Mouse (Mus musculus): ENCODE data around the gene Dlec1. TPM values are rescaled to one million over a fixed set of nuclear protein-coding genes. Genes with fewer than 3 reads are reported as not detected.

Dlec1 gene
- 0.02 and 0.05 TPM in 2 replicates for polyA plus RNA-seq (2015; fragmentation: Nextera tagmentation; extraction: Ambion mirVana)

GRCm38 (mm10) chr9:119101992-119102782, at the start of gene Dlec1:
TSS of gene Dlec1 (plus strand) at chr9:119102478.
- WGBS (ENCODE audit: insufficient replicate concordance): 3% methylated on average over 44 of the region's 44 CpGs

DNA sequence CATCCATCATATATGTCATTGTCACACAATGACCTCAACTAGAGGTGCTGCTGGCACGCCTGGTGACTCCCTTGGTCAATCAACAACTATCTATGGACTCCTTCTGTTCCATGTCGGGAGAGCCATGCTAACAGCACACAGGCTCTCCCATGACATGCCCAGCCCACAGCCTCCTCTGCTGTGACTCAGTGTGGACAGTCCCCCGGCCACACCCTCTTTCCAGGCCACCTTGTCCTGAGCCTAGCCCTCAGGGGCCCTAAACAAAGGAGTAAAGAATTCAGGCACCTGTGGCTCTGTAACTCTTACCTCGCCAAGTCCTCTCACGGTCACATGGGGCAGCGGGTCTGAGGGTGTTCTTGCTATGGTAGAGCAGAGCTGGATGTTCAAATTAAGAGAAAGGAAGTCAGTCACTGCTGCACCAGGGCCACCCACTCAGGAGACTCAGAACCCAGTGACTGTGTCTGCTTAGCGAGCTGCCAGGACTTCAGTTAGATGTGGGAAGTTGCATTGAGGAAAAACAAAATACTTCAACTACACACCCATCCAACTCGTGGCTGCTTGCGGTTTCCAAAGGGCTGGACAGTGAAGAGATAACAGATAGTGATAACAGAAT, 48.2 kb upstream of the Dlec1 start:
- no peak overlapping the region for H3K4me3 ChIP-seq (ENCODE audit: low read depth, low read length)
- H3K36me3 ChIP-seq (ENCODE audit: control insufficient read depth, insufficient read depth): no peaks in the 10 kb centered on the region
- no peak overlapping the region for H3K27ac ChIP-seq (ENCODE audit: low read length)
- no peak overlapping the region for H3K4me2 ChIP-seq (ENCODE audit: low read depth, low read length)
- no peak for ATAC-seq (ENCODE audit: low read depth)
- peaks cover 8% of the 10 kb centered on the region for H3K4me1 ChIP-seq (ENCODE audit: control insufficient read depth, low read depth, low read length)
- no peaks in the 10 kb centered on the region for H3K9me3 ChIP-seq (replicated peaks; ENCODE audit: control insufficient read depth, low read length)
- 43% methylated on average over 9 of the region's 9 CpGs for WGBS (ENCODE audit: insufficient replicate concordance)
- peaks cover 18% of the 10 kb centered on the region for H3K27me3 ChIP-seq (ENCODE audit: control insufficient read depth, insufficient read depth, low read depth, low read length)
- H3K9ac ChIP-seq (ENCODE audit: low read depth, low read length): no peak overlapping the region

More at GRCm38 (mm10) chr9:119101992-119102782, at the start of gene Dlec1:
- Histone ChIP-seq H3K27ac (ENCODE audit: low read length) (no peak within 1 kb of the TSS), H3K36me3 (ENCODE audit: control insufficient read depth, insufficient read depth) (no peaks in the 10 kb centered on the region), H3K4me1 (ENCODE audit: control insufficient read depth, low read depth, low read length) (no peaks in the 10 kb centered on the region), H3K9me3 (replicated peaks; ENCODE audit: control insufficient read depth, low read length) (no peaks in the 10 kb centered on the region), H3K27me3 (ENCODE audit: control insufficient read depth, insufficient read depth, low read depth, low read length) (peaks cover 11% of the 10 kb centered on the region), H3K4me2 (ENCODE audit: low read depth, low read length) (peak within 1 kb of the TSS; percentile 72), H3K9ac (ENCODE audit: low read depth, low read length) (peak within 1 kb of the TSS; percentile 31; the same call in 1 of the 2 replicates), H3K4me3 (ENCODE audit: low read depth, low read length) (peak within 1 kb of the TSS; percentile 65)
- ATAC-seq (ENCODE audit: low read depth): peak; percentile 59

DNA sequence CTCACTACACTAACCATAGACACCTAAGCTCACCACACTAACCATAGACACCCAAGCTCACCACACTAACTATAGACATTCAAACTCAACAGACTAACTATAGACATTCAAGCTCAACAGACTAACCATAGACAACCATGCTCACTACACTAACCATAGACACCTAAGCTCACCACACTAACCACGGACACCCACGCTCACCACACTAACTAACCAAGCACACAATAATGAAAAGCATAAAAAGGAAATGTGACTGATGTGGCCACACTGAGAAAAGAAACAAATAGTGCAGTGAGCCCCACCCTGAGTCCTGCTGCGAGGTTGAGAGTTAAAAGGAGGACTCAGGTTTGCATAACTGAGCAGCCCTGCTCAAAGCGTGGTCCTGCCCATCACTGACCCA, 46.9 kb upstream of the Dlec1 start:
- ATAC-seq (ENCODE audit: low read depth): no peak
- H3K9me3 ChIP-seq (replicated peaks; ENCODE audit: control insufficient read depth, low read length): no peaks in the 10 kb centered on the region
- no peak overlapping the region for H3K4me3 ChIP-seq (ENCODE audit: low read depth, low read length)
- WGBS (ENCODE audit: insufficient replicate concordance): 52% methylated on average over 4 of the region's 4 CpGs
- no peak overlapping the region for H3K9ac ChIP-seq (ENCODE audit: low read depth, low read length)
- H3K27ac ChIP-seq (ENCODE audit: low read length): no peak overlapping the region
- peaks cover 18% of the 10 kb centered on the region for H3K27me3 ChIP-seq (ENCODE audit: control insufficient read depth, insufficient read depth, low read depth, low read length)
- no peak overlapping the region for H3K4me2 ChIP-seq (ENCODE audit: low read depth, low read length)
- H3K4me1 ChIP-seq (ENCODE audit: control insufficient read depth, low read depth, low read length): peaks cover 7% of the 10 kb centered on the region
- H3K36me3 ChIP-seq (ENCODE audit: control insufficient read depth, insufficient read depth): no peaks in the 10 kb centered on the region

GRCm38 (mm10) chr9:119058245-119058644, 44.0 kb upstream of the Dlec1 start:
- Histone ChIP-seq H3K9me3 (replicated peaks; ENCODE audit: control insufficient read depth, low read length) (no peaks in the 10 kb centered on the region), H3K27ac (ENCODE audit: low read length) (no peak overlapping the region), H3K27me3 (ENCODE audit: control insufficient read depth, insufficient read depth, low read depth, low read length) (peaks cover 4% of the 10 kb centered on the region; the same call in 1 of the 2 replicates), H3K4me3 (ENCODE audit: low read depth, low read length) (no peak overlapping the region), H3K4me2 (ENCODE audit: low read depth, low read length) (no peak overlapping the region), H3K36me3 (ENCODE audit: control insufficient read depth, insufficient read depth) (no peaks in the 10 kb centered on the region), H3K9ac (ENCODE audit: low read depth, low read length) (no peak overlapping the region), H3K4me1 (ENCODE audit: control insufficient read depth, low read depth, low read length) (no peaks in the 10 kb centered on the region; the same call in 1 of the 2 replicates)
- ATAC-seq (ENCODE audit: low read depth): no peak
- 68% methylated on average over 7 of the region's 7 CpGs for WGBS (ENCODE audit: insufficient replicate concordance)

- Histone ChIP-seq H3K9me3 (replicated peaks; ENCODE audit: control insufficient read depth, low read length) (no peaks in the 10 kb centered on the region), H3K36me3 (ENCODE audit: control insufficient read depth, insufficient read depth) (no peaks in the 10 kb centered on the region), H3K4me1 (ENCODE audit: control insufficient read depth, low read depth, low read length) (no peaks in the 10 kb centered on the region), H3K9ac (ENCODE audit: low read depth, low read length) (no peak overlapping the region), H3K4me2 (ENCODE audit: low read depth, low read length) (no peak overlapping the region), H3K4me3 (ENCODE audit: low read depth, low read length) (no peak overlapping the region), H3K27ac (ENCODE audit: low read length) (no peak overlapping the region), H3K27me3 (ENCODE audit: control insufficient read depth, insufficient read depth, low read depth, low read length) (no peaks in the 10 kb centered on the region)
- no peak for ATAC-seq (ENCODE audit: low read depth)
- WGBS (ENCODE audit: insufficient replicate concordance): 65% methylated on average over 10 of the region's 10 CpGs
Observed at GRCm38 (mm10) chr9:119060701-119061100, 41.6 kb upstream of the Dlec1 start.

DNA sequence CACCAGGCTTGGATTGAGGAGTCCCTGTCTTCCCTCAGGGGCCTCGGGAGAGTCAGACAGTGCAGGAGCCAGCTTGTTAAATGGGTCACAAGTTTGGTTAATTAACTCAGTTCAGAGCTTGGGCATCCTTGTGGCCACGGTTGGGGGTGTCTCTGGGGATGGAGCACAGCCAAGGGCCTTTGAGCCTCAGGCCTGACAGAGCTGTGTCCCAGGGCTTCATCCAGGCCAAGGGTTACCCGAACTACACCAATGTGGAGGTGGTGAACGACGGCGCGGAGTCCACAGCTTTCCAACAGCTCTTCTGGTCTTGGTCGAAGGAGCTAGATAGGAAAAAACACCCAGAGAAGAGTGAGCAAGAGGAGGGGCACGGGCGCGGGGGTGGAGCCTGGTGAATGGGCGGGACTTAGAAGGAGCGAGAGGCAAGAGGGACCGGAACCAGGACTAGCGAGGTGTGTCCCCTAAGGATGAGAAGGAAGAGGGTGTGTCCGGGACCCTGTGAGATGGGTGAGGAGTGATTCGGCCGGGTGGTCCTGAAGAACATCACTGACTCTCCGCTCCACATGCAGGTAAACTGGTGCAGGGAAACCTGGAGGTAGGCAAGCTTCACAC, 39.1 kb upstream of the Dlec1 start:
- H3K27ac ChIP-seq (ENCODE audit: low read length): no peak overlapping the region
- no peak overlapping the region for H3K9ac ChIP-seq (ENCODE audit: low read depth, low read length)
- no peak overlapping the region for H3K4me2 ChIP-seq (ENCODE audit: low read depth, low read length)
- no peak for ATAC-seq (ENCODE audit: low read depth)
- H3K4me1 ChIP-seq (ENCODE audit: control insufficient read depth, low read depth, low read length): no peaks in the 10 kb centered on the region
- H3K27me3 ChIP-seq (ENCODE audit: control insufficient read depth, insufficient read depth, low read depth, low read length): no peaks in the 10 kb centered on the region
- WGBS (ENCODE audit: insufficient replicate concordance): 35% methylated on average over 19 of the region's 19 CpGs
- no peaks in the 10 kb centered on the region for H3K9me3 ChIP-seq (replicated peaks; ENCODE audit: control insufficient read depth, low read length)
- H3K36me3 ChIP-seq (ENCODE audit: control insufficient read depth, insufficient read depth): no peaks in the 10 kb centered on the region
- no peak overlapping the region for H3K4me3 ChIP-seq (ENCODE audit: low read depth, low read length)

DNA sequence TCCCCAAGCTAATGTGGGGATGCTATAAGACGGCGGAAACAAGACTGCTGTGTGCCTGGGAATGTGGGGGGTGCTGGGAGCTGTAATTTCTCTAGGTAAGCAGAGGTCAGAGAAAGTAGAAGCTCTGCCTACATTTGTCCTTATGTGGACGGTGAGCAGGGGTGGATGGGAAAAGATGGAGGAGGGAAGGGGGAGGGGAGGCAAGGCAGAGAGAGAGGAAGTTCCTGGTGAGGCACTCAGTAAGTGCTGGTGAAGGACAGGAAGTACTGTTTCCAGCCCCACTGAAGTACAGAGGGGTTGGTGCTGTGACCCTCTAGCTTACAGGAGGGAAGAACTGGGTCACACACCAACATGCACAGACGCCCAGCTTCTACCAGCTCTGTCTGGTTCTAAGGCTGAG, 38.0 kb upstream of the Dlec1 start:
- H3K27me3 ChIP-seq (ENCODE audit: control insufficient read depth, insufficient read depth, low read depth, low read length): no peaks in the 10 kb centered on the region
- no peak overlapping the region for H3K4me3 ChIP-seq (ENCODE audit: low read depth, low read length)
- H3K36me3 ChIP-seq (ENCODE audit: control insufficient read depth, insufficient read depth): no peaks in the 10 kb centered on the region
- H3K9me3 ChIP-seq (replicated peaks; ENCODE audit: control insufficient read depth, low read length): no peaks in the 10 kb centered on the region
- H3K27ac ChIP-seq (ENCODE audit: low read length): no peak overlapping the region
- H3K4me2 ChIP-seq (ENCODE audit: low read depth, low read length): no peak overlapping the region
- WGBS (ENCODE audit: insufficient replicate concordance): 39% methylated on average over 4 of the region's 4 CpGs
- H3K9ac ChIP-seq (ENCODE audit: low read depth, low read length): no peak overlapping the region
- H3K4me1 ChIP-seq (ENCODE audit: control insufficient read depth, low read depth, low read length): no peaks in the 10 kb centered on the region
- peak; percentile 25; the same call in 1 of the 2 replicates for ATAC-seq (ENCODE audit: low read depth)

DNA sequence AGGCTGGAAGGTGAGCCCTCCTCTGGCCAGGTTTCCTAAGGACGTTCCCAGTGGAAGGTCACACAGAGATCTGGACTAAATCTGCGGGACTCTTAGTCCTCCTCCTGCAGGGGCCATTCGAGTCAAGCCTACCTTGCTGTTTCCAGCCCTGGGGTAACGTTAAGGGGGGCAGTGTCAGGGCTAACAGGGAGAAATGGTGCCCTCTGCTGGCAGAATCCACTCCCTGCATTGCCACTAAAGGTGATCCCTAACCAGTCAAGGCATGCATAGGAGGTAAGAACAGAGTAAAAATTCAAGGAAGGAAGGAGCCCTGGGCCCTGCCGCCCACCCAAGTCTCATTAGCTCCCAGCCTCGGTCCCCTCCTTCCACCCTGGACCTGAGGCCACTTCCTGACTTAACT, 34.7 kb upstream of the Dlec1 start:
- H3K9me3 ChIP-seq (replicated peaks; ENCODE audit: control insufficient read depth, low read length): no peaks in the 10 kb centered on the region

DNA sequence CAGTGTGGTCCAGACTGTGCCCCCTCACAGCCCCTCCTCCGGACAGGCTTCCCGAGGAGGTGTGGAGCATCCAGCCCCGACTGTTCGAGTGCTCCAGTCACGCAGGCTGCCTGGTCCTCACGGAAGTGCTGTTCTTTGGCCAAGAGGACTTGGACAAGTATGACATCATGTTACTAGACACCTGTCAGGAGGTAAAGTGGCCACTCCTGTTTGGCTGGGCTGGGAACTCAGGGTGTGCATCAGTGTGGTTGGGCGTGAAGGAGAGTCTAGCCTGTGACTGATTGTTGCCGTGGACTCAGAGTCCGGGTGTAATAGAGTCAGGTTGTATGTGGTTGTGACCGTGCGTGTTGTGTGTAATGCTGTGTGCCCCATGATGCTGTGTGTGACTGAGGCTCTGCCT, 34.0 kb upstream of the Dlec1 start:
- Histone ChIP-seq H3K4me2 (ENCODE audit: low read depth, low read length) (no peak overlapping the region), H3K4me3 (ENCODE audit: low read depth, low read length) (no peak overlapping the region)
- no peak for ATAC-seq (ENCODE audit: low read depth)

More for the DNA sequence above, 34.7 kb upstream of the Dlec1 start:
- Histone ChIP-seq H3K27ac (ENCODE audit: low read length) (no peak overlapping the region), H3K27me3 (ENCODE audit: control insufficient read depth, insufficient read depth, low read depth, low read length) (no peaks in the 10 kb centered on the region), H3K4me3 (ENCODE audit: low read depth, low read length) (no peak overlapping the region), H3K4me1 (ENCODE audit: control insufficient read depth, low read depth, low read length) (no peaks in the 10 kb centered on the region), H3K9ac (ENCODE audit: low read depth, low read length) (no peak overlapping the region), H3K36me3 (ENCODE audit: control insufficient read depth, insufficient read depth) (no peaks in the 10 kb centered on the region), H3K4me2 (ENCODE audit: low read depth, low read length) (no peak overlapping the region)
- no peak for ATAC-seq (ENCODE audit: low read depth)
- 3% methylated on average over 6 of the region's 6 CpGs for WGBS (ENCODE audit: insufficient replicate concordance)

More for the DNA sequence above, 34.0 kb upstream of the Dlec1 start:
- Histone ChIP-seq H3K27me3 (ENCODE audit: control insufficient read depth, insufficient read depth, low read depth, low read length) (no peaks in the 10 kb centered on the region), H3K9me3 (replicated peaks; ENCODE audit: control insufficient read depth, low read length) (no peaks in the 10 kb centered on the region), H3K27ac (ENCODE audit: low read length) (no peak overlapping the region), H3K36me3 (ENCODE audit: control insufficient read depth, insufficient read depth) (no peaks in the 10 kb centered on the region), H3K9ac (ENCODE audit: low read depth, low read length) (no peak overlapping the region), H3K4me1 (ENCODE audit: control insufficient read depth, low read depth, low read length) (no peaks in the 10 kb centered on the region)
- 75% methylated on average over 11 of the region's 11 CpGs for WGBS (ENCODE audit: insufficient replicate concordance)
